Mouse (Mus musculus) gastrocnemius, adult 18-20 months (tissue): ENCODE results near the gene Mars2. TPM values are rescaled to one million over a fixed set of nuclear protein-coding genes. Genes with fewer than 3 reads are reported as not detected.

Experiments
- DNase-seq: peaks from one replicate; pipeline ENCODE4 v3.0.0; 2021; ENCODE audit warnings: low spot score
- long read RNA-seq, 2 experiments: library from polyadenylated mRNA; stranded (forward); transcript quantifications; one replicate each; pipeline ENCODE4 v2.0.0; 2021
- total RNA-seq, 2 experiments: library from RNA; stranded (reverse); gene quantifications; 2 replicates each; pipeline ENCODE4 v1.2.3; 2021

The Mars2 gene
- 1 to 10 TPM; 2.5 TPM for total RNA-seq
- long read RNA-seq, experiment 1, full-length matches to known transcripts: 8 of 8 reads
- long read RNA-seq, experiment 1, partial matches to known transcripts: 0 of 8 reads
- long read RNA-seq, experiment 1, other reads (novel, unspliced or antisense): 0 of 8 reads
- long read RNA-seq, experiment 2, full-length matches to known transcripts: 5 of 5 reads
- long read RNA-seq, experiment 2, partial matches to known transcripts: 0 of 5 reads
- long read RNA-seq, experiment 2, other reads (novel, unspliced or antisense): 0 of 5 reads

GRCm38 (mm10) chr1:55236890-55237642, at the start of gene Mars2:
Gene Mars2 (plus strand): TSS chr1:55237177.
- DNase-seq: peak; percentile 96

- DNase-seq: no peak
These were observed 45.0 kb upstream of the Mars2 start for GRCm38 (mm10) chr1:55192015-55192414.

GRCm38 (mm10) chr1:55192824-55193223, 44.2 kb upstream of the Mars2 start:
- DNase-seq: no peak

GRCm38 (mm10) chr1:55193316-55193715, 43.7 kb upstream of the Mars2 start:
- no peak for DNase-seq

GRCm38 (mm10) chr1:55194064-55194915, 42.7 kb upstream of the Mars2 start:
- DNase-seq: no peak

GRCm38 (mm10) chr1:55195021-55195420, 42.0 kb upstream of the Mars2 start:
- no peak for DNase-seq

GRCm38 (mm10) chr1:55196327-55197003, 40.5 kb upstream of the Mars2 start:
- DNase-seq: no peak

GRCm38 (mm10) chr1:55198719-55199118, 38.3 kb upstream of the Mars2 start:
- no peak for DNase-seq

GRCm38 (mm10) chr1:55201850-55202752, 34.9 kb upstream of the Mars2 start:
- DNase-seq: peak; percentile 50

GRCm38 (mm10) chr1:55205808-55206327, 31.1 kb upstream of the Mars2 start:
- DNase-seq: no peak

- DNase-seq: no peak
These were observed 29.4 kb upstream of the Mars2 start for GRCm38 (mm10) chr1:55207561-55207960.

GRCm38 (mm10) chr1:55208500-55209140, 28.4 kb upstream of the Mars2 start:
- no peak for DNase-seq

- DNase-seq: no peak
These were observed 26.6 kb upstream of the Mars2 start for GRCm38 (mm10) chr1:55210202-55210965.

GRCm38 (mm10) chr1:55211081-55211480, 25.9 kb upstream of the Mars2 start:
- DNase-seq: no peak

- no peak for DNase-seq
These were observed 24.2 kb upstream of the Mars2 start for GRCm38 (mm10) chr1:55212771-55213170.

- DNase-seq: no peak
These were observed 23.5 kb upstream of the Mars2 start for GRCm38 (mm10) chr1:55213475-55213874.

GRCm38 (mm10) chr1:55213936-55214335, 23.0 kb upstream of the Mars2 start:
- no peak for DNase-seq

GRCm38 (mm10) chr1:55215185-55215813, 21.7 kb upstream of the Mars2 start:
- DNase-seq: no peak
